Mouse (Mus musculus): ENCODE data around the gene Prmt9. TPM values are rescaled to one million over a fixed set of nuclear protein-coding genes. Genes with fewer than 3 reads are reported as not detected.

Prmt9 gene
- polyA plus RNA-seq, 1 experiment from 2014 or later, result 28.3 TPM

GRCm38 (mm10) chr8:77617916-77618315, 68.7 kb downstream of the Prmt9 start:
- Histone ChIP-seq H3K27ac (ENCODE audit: low read length) (no peak overlapping the region), H3K9me3 (replicated peaks; ENCODE audit: control insufficient read depth, low read length, poor library complexity, severe bottlenecking) (no peaks in the 10 kb centered on the region), H3K4me2 (ENCODE audit: low read length) (no peak overlapping the region), H3K27me3 (ENCODE audit: control insufficient read depth, insufficient read depth, low read depth, low read length) (no peaks in the 10 kb centered on the region), H3K9ac (ENCODE audit: low read depth, low read length) (no peak overlapping the region), H3K36me3 (ENCODE audit: control insufficient read depth, insufficient read depth, low read length) (no peaks in the 10 kb centered on the region), H3K4me3 (ENCODE audit: low read depth, low read length) (no peak overlapping the region), H3K4me1 (ENCODE audit: control insufficient read depth, insufficient read depth, low read length) (no peaks in the 10 kb centered on the region)
- 71% methylated on average over 2 of the region's 2 CpGs for WGBS
- ATAC-seq, result no peak

- Histone ChIP-seq H3K36me3 (ENCODE audit: control insufficient read depth, insufficient read depth, low read length) (no peaks in the 10 kb centered on the region), H3K27me3 (ENCODE audit: control insufficient read depth, insufficient read depth, low read depth, low read length) (no peaks in the 10 kb centered on the region), H3K9me3 (replicated peaks; ENCODE audit: control insufficient read depth, low read length, poor library complexity, severe bottlenecking) (no peaks in the 10 kb centered on the region), H3K27ac (ENCODE audit: low read length) (no peak overlapping the region), H3K4me2 (ENCODE audit: low read length) (no peak overlapping the region), H3K4me1 (ENCODE audit: control insufficient read depth, insufficient read depth, low read length) (no peaks in the 10 kb centered on the region), H3K4me3 (ENCODE audit: low read depth, low read length) (no peak overlapping the region), H3K9ac (ENCODE audit: low read depth, low read length) (no peak overlapping the region)
- WGBS, result 60% methylated on average over 7 of the region's 7 CpGs
- no peak for ATAC-seq
These were observed 74.5 kb downstream of the Prmt9 start for GRCm38 (mm10) chr8:77623677-77624209.

- Histone ChIP-seq H3K9ac (ENCODE audit: low read depth, low read length) (no peak overlapping the region), H3K4me1 (ENCODE audit: control insufficient read depth, insufficient read depth, low read length) (no peaks in the 10 kb centered on the region), H3K27me3 (ENCODE audit: control insufficient read depth, insufficient read depth, low read depth, low read length) (no peaks in the 10 kb centered on the region), H3K27ac (ENCODE audit: low read length) (no peak overlapping the region; the same call in 1 of the 2 replicates), H3K4me2 (ENCODE audit: low read length) (no peak overlapping the region), H3K36me3 (ENCODE audit: control insufficient read depth, insufficient read depth, low read length) (no peaks in the 10 kb centered on the region), H3K9me3 (replicated peaks; ENCODE audit: control insufficient read depth, low read length, poor library complexity, severe bottlenecking) (no peaks in the 10 kb centered on the region), H3K4me3 (ENCODE audit: low read depth, low read length) (no peak overlapping the region)
- ATAC-seq, result peak; percentile 96
- 16% methylated on average over 15 of the region's 15 CpGs for WGBS
These were observed 80.8 kb downstream of the Prmt9 start for GRCm38 (mm10) chr8:77629858-77630537.

- no peak for ATAC-seq
- H3K9ac ChIP-seq (ENCODE audit: low read depth, low read length), result no peak overlapping the region
- H3K4me3 ChIP-seq (ENCODE audit: low read depth, low read length), result no peak overlapping the region
- 47% methylated on average over 3 of the region's 3 CpGs for WGBS
- H3K36me3 ChIP-seq (ENCODE audit: control insufficient read depth, insufficient read depth, low read length), result no peaks in the 10 kb centered on the region
- no peaks in the 10 kb centered on the region for H3K27me3 ChIP-seq (ENCODE audit: control insufficient read depth, insufficient read depth, low read depth, low read length)
- no peak overlapping the region for H3K4me2 ChIP-seq (ENCODE audit: low read length)
- no peaks in the 10 kb centered on the region for H3K9me3 ChIP-seq (replicated peaks; ENCODE audit: control insufficient read depth, low read length, poor library complexity, severe bottlenecking)
- no peak overlapping the region for H3K27ac ChIP-seq (ENCODE audit: low read length)
- no peaks in the 10 kb centered on the region for H3K4me1 ChIP-seq (ENCODE audit: control insufficient read depth, insufficient read depth, low read length)
These were observed 81.5 kb downstream of the Prmt9 start for GRCm38 (mm10) chr8:77630691-77631090.

Other genes with a start within 250 kb of the Prmt9 start
- gene Arhgap10, start 31.4 kb upstream of the Prmt9 start, polyA plus RNA-seq (2015; fragmentation: Nextera tagmentation; extraction: Ambion mirVana), result 2.8 and 3.0 TPM in 2 replicates
- gene Tmem184c, start 61.3 kb downstream of the Prmt9 start, polyA plus RNA-seq (2015; fragmentation: Nextera tagmentation; extraction: Ambion mirVana), result 71.1 and 71.8 TPM in 2 replicates
- gene Ednra, start 175.1 kb downstream of the Prmt9 start, polyA plus RNA-seq (2015; fragmentation: Nextera tagmentation; extraction: Ambion mirVana), result 5.1 and 6.2 TPM in 2 replicates